Mouse (Mus musculus): ENCODE data around the gene Rplp1.

- TF ChIP-seq CTCF (IDR thresholded peaks at IDR 0.05; ENCODE audit: low read depth, low read length) = no peak
- no peak for TF ChIP-seq POLR2A (IDR thresholded peaks at IDR 0.05; ENCODE audit: insufficient read depth, low read length)
Observed at GRCm38 (mm10) chr9:61904201-61904600, 10.1 kb downstream of the Rplp1 start.
